Mouse (Mus musculus): ENCODE measurements around the gene Adamts17. TPM values are rescaled to one million over a fixed set of nuclear protein-coding genes. Genes with fewer than 3 reads are reported as not detected.

The Adamts17 gene
- total RNA-seq, 2 experiments from 2014 or later = 13.8 TPM

GRCm38 (mm10) chr7:67012011-67012751 is 172.6 kb downstream of the Adamts17 start:
- intact Hi-C loops (cut with DNase I) = no loop called here
- DNase-seq (ENCODE audit: low spot score in 2 of 2) = no peak

GRCm38 (mm10) chr7:67013211-67013895 is 173.8 kb downstream of the Adamts17 start:
- no peak for DNase-seq (ENCODE audit: low spot score in 2 of 2)
- intact Hi-C loops (cut with DNase I) = no loop called here

- intact Hi-C loops (cut with DNase I) = no loop called here
- no peak for DNase-seq (ENCODE audit: low spot score in 2 of 2)
Observed at GRCm38 (mm10) chr7:67019937-67020336, 180.4 kb downstream of the Adamts17 start.

- intact Hi-C loops (cut with DNase I) = no loop called here
- DNase-seq (ENCODE audit: low spot score in 2 of 2) = no peak
Observed at GRCm38 (mm10) chr7:67026114-67027070, 186.9 kb downstream of the Adamts17 start.

- DNase-seq (ENCODE audit: low spot score in 2 of 2) = no peak
- intact Hi-C loops (cut with DNase I) = no loop called here
Observed at GRCm38 (mm10) chr7:67027216-67027615, 187.7 kb downstream of the Adamts17 start.

GRCm38 (mm10) chr7:67027696-67028095 is 188.2 kb downstream of the Adamts17 start:
- intact Hi-C loops (cut with DNase I) = no loop called here
- DNase-seq (ENCODE audit: low spot score in 2 of 2) = no peak

- DNase-seq (ENCODE audit: low spot score in 2 of 2) = no peak
- intact Hi-C loops (cut with DNase I) = no loop called here
Observed at GRCm38 (mm10) chr7:67028902-67029301, 189.4 kb downstream of the Adamts17 start.

GRCm38 (mm10) chr7:67029481-67029880 is 189.9 kb downstream of the Adamts17 start:
- intact Hi-C loops (cut with DNase I) = no loop called here
- no peak for DNase-seq (ENCODE audit: low spot score in 2 of 2)

- intact Hi-C loops (cut with DNase I) = no loop called here
- no peak for DNase-seq (ENCODE audit: low spot score in 2 of 2)
Observed at GRCm38 (mm10) chr7:67031284-67031683, 191.7 kb downstream of the Adamts17 start.

GRCm38 (mm10) chr7:67032616-67033015 is 193.1 kb downstream of the Adamts17 start:
- intact Hi-C loops (cut with DNase I) = no loop called here
- DNase-seq (ENCODE audit: low spot score in 2 of 2) = no peak

GRCm38 (mm10) chr7:67034369-67034768 is 194.8 kb downstream of the Adamts17 start:
- intact Hi-C loops (cut with DNase I) = no loop called here
- no peak for DNase-seq (ENCODE audit: low spot score in 2 of 2)

- no peak for DNase-seq (ENCODE audit: low spot score in 2 of 2)
- intact Hi-C loops (cut with DNase I) = no loop called here
Observed at GRCm38 (mm10) chr7:67035246-67035645, 195.7 kb downstream of the Adamts17 start.

- intact Hi-C loops (cut with DNase I) = no loop called here
- no peak for DNase-seq (ENCODE audit: low spot score in 2 of 2)
Observed at GRCm38 (mm10) chr7:67035661-67036060, 196.1 kb downstream of the Adamts17 start.

- intact Hi-C loops (cut with DNase I) = no loop called here
- no peak for DNase-seq (ENCODE audit: low spot score in 2 of 2)
Observed at GRCm38 (mm10) chr7:67036502-67037485, 197.3 kb downstream of the Adamts17 start.

- no peak for DNase-seq (ENCODE audit: low spot score in 2 of 2)
- intact Hi-C loops (cut with DNase I) = no loop called here
Observed at GRCm38 (mm10) chr7:67037726-67038520, 198.4 kb downstream of the Adamts17 start.

- intact Hi-C loops (cut with DNase I) = no loop called here
- DNase-seq (ENCODE audit: low spot score in 2 of 2) = no peak
Observed at GRCm38 (mm10) chr7:67039143-67039542, 199.6 kb downstream of the Adamts17 start.

- DNase-seq (ENCODE audit: low spot score in 2 of 2) = no peak
- intact Hi-C loops (cut with DNase I) = no loop called here
Observed at GRCm38 (mm10) chr7:67039861-67040260, 200.3 kb downstream of the Adamts17 start.

- intact Hi-C loops (cut with DNase I) = no loop called here
- DNase-seq (ENCODE audit: low spot score in 2 of 2) = no peak
Observed at GRCm38 (mm10) chr7:67041685-67042084, 202.2 kb downstream of the Adamts17 start.
